8 mouse cellular contexts compared by ENCODE assay signal in genomic region chr11:69682840-69683533, GRCm38 (mm10). TPM values are rescaled to one million over a fixed set of nuclear protein-coding genes. Genes with fewer than 3 reads are reported as not detected.
DNase-seq lines count a peak whose midpoint lies in the region; ATAC-seq and TF ChIP-seq lines count a peak whose summit lies in the region.

No protein-coding gene starts in this region.

- DNase-seq in 3T3-L1 (ENCODE audit: low read depth, low spot score) (peak; percentile 93), liver (peak; percentile 90)
- DNase-seq in adrenal gland, postnatal 25 days: peak; percentile 84
- peak; percentile 95 for DNase-seq in heart, embryonic 10.5 days (ENCODE audit: low spot score)
- peak; percentile 88 to 96 for DNase-seq in spleen, postnatal 4 days (ENCODE audit: low spot score in 2 of 2)

- H3K4me1 ChIP-seq in embryonic facial prominence, embryonic 15.5 days: peaks cover 64% of the 10 kb centered on the region
- H3K4me1 ChIP-seq in heart, embryonic 10.5 days: peaks cover 37% of the 10 kb centered on the region
- H3K4me1 ChIP-seq in kidney, embryonic 15.5 days: peaks cover 54% of the 10 kb centered on the region

- peak overlapping the region; percentile 85 for H3K4me2 ChIP-seq in embryonic facial prominence, embryonic 15.5 days (replicated peaks)
- H3K4me2 ChIP-seq in kidney, embryonic 15.5 days: peak overlapping the region; percentile 91
- H3K4me2 ChIP-seq in myocyte (ENCODE audit: low read depth): peak overlapping the region; percentile 88

- peak overlapping the region; percentile 80 for H3K4me3 ChIP-seq in embryonic facial prominence, embryonic 15.5 days (replicated peaks)
- peak overlapping the region; percentile 90; the same call in 1 of the 2 replicates for H3K4me3 ChIP-seq in heart, embryonic 10.5 days
- peak overlapping the region; percentile 88 for H3K4me3 ChIP-seq in kidney, embryonic 15.5 days (replicated peaks)
- H3K4me3 ChIP-seq in myocyte: peak overlapping the region; percentile 83

- H3K9ac ChIP-seq in embryonic facial prominence, embryonic 15.5 days: peak overlapping the region; percentile 23; the same call in 1 of the 2 replicates
- H3K9ac ChIP-seq in kidney, embryonic 15.5 days: peak overlapping the region; percentile 25; the same call in 1 of the 2 replicates

- TF ChIP-seq POLR2A in myocyte (IDR thresholded peaks at IDR 0.05; ENCODE audit: insufficient read length, low read depth): no peak

- no peak overlapping the region for H3ac ChIP-seq in myocyte (ENCODE audit: control insufficient read depth, insufficient read length)

- H3K27me3 ChIP-seq in embryonic facial prominence, embryonic 15.5 days: no peaks in the 10 kb centered on the region
- peaks cover 23% of the 10 kb centered on the region for H3K27me3 ChIP-seq in heart, embryonic 10.5 days (ENCODE audit: insufficient read depth, poor library complexity, severe bottlenecking)
- no peaks in the 10 kb centered on the region for H3K27me3 ChIP-seq in kidney, embryonic 15.5 days
- no peaks in the 10 kb centered on the region for H3K27me3 ChIP-seq in myocyte (ENCODE audit: control insufficient read depth, insufficient read depth, insufficient read length)

- H3K79me2 ChIP-seq in myocyte (ENCODE audit: control insufficient read depth, insufficient read depth): peaks cover 28% of the 10 kb centered on the region

- H3K36me3 ChIP-seq in embryonic facial prominence, embryonic 15.5 days: peaks cover 10% of the 10 kb centered on the region
- peaks cover 26% of the 10 kb centered on the region for H3K36me3 ChIP-seq in heart, embryonic 10.5 days
- peaks cover 24% of the 10 kb centered on the region for H3K36me3 ChIP-seq in kidney, embryonic 15.5 days
- peaks cover 10% of the 10 kb centered on the region for H3K36me3 ChIP-seq in myocyte (ENCODE audit: control insufficient read depth, insufficient read depth)

- WGBS in embryonic facial prominence, embryonic 15.5 days: 7% methylated on average over 12 of the region's 12 CpGs
- WGBS in heart, embryonic 10.5 days: 29% methylated on average over 12 of the region's 12 CpGs
- 24% methylated on average over 12 of the region's 12 CpGs for WGBS in kidney, embryonic 15.5 days

- 0 out of 2 replicates have a peak, but pooled peaks have one; percentile 24 for ATAC-seq in embryonic facial prominence, embryonic 15.5 days (ENCODE audit: insufficient number of reproducible peaks, low FRiP score, low TSS enrichment, low read depth)
- ATAC-seq in kidney, embryonic 15.5 days (replicated peaks; ENCODE audit: low FRiP score): 0 out of 2 replicates have a peak, but pooled peaks have one; percentile 49

- H3K9me3 ChIP-seq in embryonic facial prominence, embryonic 15.5 days (replicated peaks): no peaks in the 10 kb centered on the region
- H3K9me3 ChIP-seq in heart, embryonic 10.5 days: no peaks in the 10 kb centered on the region
- no peaks in the 10 kb centered on the region for H3K9me3 ChIP-seq in kidney, embryonic 15.5 days (replicated peaks)

- H3K27ac ChIP-seq in embryonic facial prominence, embryonic 15.5 days (replicated peaks): peak overlapping the region; percentile 97
- H3K27ac ChIP-seq in heart, embryonic 10.5 days: peak overlapping the region; percentile 94
- peak overlapping the region; percentile 95 for H3K27ac ChIP-seq in kidney, embryonic 15.5 days

TF ChIP-seq in myocyte, 11 proteins besides CTCF, POLR2A, EP300 and RAD21:
- TF ChIP-seq SRF (IDR thresholded peaks at IDR 0.05; ENCODE audit: control insufficient read depth, insufficient read length, low read depth): no peak
- TF ChIP-seq MAX (IDR thresholded peaks at IDR 0.05; ENCODE audit: low read depth): no peak
- TF ChIP-seq MYOG (IDR thresholded peaks at IDR 0.05; ENCODE audit: control insufficient read depth in 1 of 3, insufficient read depth in 1 of 3, insufficient read length in 2 of 3, low read depth in 2 of 3): no peak
- TF ChIP-seq E2F4 (IDR thresholded peaks at IDR 0.05; ENCODE audit: insufficient read depth): no peak
- TF ChIP-seq POLR2AphosphoS2 (IDR thresholded peaks at IDR 0.05; ENCODE audit: insufficient read length, low read depth): no peak
- no peak for TF ChIP-seq REST (IDR thresholded peaks at IDR 0.05; ENCODE audit: insufficient read depth, insufficient read length)
- no peak for TF ChIP-seq TCF12 (IDR thresholded peaks at IDR 0.05; ENCODE audit: insufficient read depth, poor library complexity, severe bottlenecking)
- no peak for TF ChIP-seq MYOD1 (IDR thresholded peaks at IDR 0.05; ENCODE audit: control insufficient read depth in 1 of 3, insufficient read length in 2 of 3, low read depth in 2 of 3)
- no peak for TF ChIP-seq USF1 (IDR thresholded peaks at IDR 0.05; ENCODE audit: low read depth)

RNA-seq across cellular contexts. Expression of gene Senp3, which starts 1.1 kb away (rescaled TPM):
- total RNA-seq in adrenal gland, postnatal 25 days (2021): 91.6 and 91.8 TPM in 2 replicates
- 83.7 and 90.5 TPM in 2 replicates for polyA plus RNA-seq in embryonic facial prominence, embryonic 15.5 days (2015; fragmentation: Nextera tagmentation; extraction: Ambion mirVana)
- polyA plus RNA-seq in heart, embryonic 10.5 days (2016; fragmentation: Nextera tagmentation; extraction: Ambion mirVana): 95.3 and 108 TPM in 2 replicates
- 91.6 and 95.2 TPM in 2 replicates for polyA plus RNA-seq in kidney, embryonic 15.5 days (2015; fragmentation: Nextera tagmentation; extraction: Ambion mirVana)
- 70.5 TPM for polyA plus RNA-seq in myocyte (2012; fragmentation: generic; extraction: Trizol)

RNA-seq across cellular contexts. Expression of gene Tnfsf13, which starts 2.6 kb away (rescaled TPM):
- total RNA-seq in adrenal gland, postnatal 25 days (2021): 3.8 and 4.1 TPM in 2 replicates
- polyA plus RNA-seq in embryonic facial prominence, embryonic 15.5 days (2015; fragmentation: Nextera tagmentation; extraction: Ambion mirVana): 1.0 and 1.1 TPM in 2 replicates
- polyA plus RNA-seq in heart, embryonic 10.5 days (2016; fragmentation: Nextera tagmentation; extraction: Ambion mirVana): 0.25 TPM in 1 of 2 replicates, not detected in the other
- polyA plus RNA-seq in kidney, embryonic 15.5 days (2015; fragmentation: Nextera tagmentation; extraction: Ambion mirVana): 0.45 and 0.53 TPM in 2 replicates
- 0.07 TPM for polyA plus RNA-seq in myocyte (2012; fragmentation: generic; extraction: Trizol)

RNA-seq across cellular contexts. Expression of gene Eif4a1, which starts 10.8 kb away (rescaled TPM):
- total RNA-seq in adrenal gland, postnatal 25 days (2021): 624 and 654 TPM in 2 replicates
- 447 and 512 TPM in 2 replicates for polyA plus RNA-seq in embryonic facial prominence, embryonic 15.5 days (2015; fragmentation: Nextera tagmentation; extraction: Ambion mirVana)
- polyA plus RNA-seq in heart, embryonic 10.5 days (2016; fragmentation: Nextera tagmentation; extraction: Ambion mirVana): 481 and 586 TPM in 2 replicates
- 586 and 589 TPM in 2 replicates for polyA plus RNA-seq in kidney, embryonic 15.5 days (2015; fragmentation: Nextera tagmentation; extraction: Ambion mirVana)
- polyA plus RNA-seq in myocyte (2012; fragmentation: generic; extraction: Trizol): 553 TPM

RNA-seq across cellular contexts. Expression of gene Tnfsf12, which starts 12.7 kb away (rescaled TPM):
- total RNA-seq in adrenal gland, postnatal 25 days (2021): 16.6 and 25.6 TPM in 2 replicates
- polyA plus RNA-seq in embryonic facial prominence, embryonic 15.5 days (2015; fragmentation: Nextera tagmentation; extraction: Ambion mirVana): 11.9 and 13.3 TPM in 2 replicates
- polyA plus RNA-seq in heart, embryonic 10.5 days (2016; fragmentation: Nextera tagmentation; extraction: Ambion mirVana): 3.0 and 4.7 TPM in 2 replicates
- 9.1 and 11.1 TPM in 2 replicates for polyA plus RNA-seq in kidney, embryonic 15.5 days (2015; fragmentation: Nextera tagmentation; extraction: Ambion mirVana)
- 5.5 TPM for polyA plus RNA-seq in myocyte (2012; fragmentation: generic; extraction: Trizol)

RNA-seq across cellular contexts. Expression of gene Tnfsfm13, which starts 12.9 kb away (rescaled TPM):
- total RNA-seq in adrenal gland, postnatal 25 days (2021): 3.8 and 4.6 TPM in 2 replicates
- polyA plus RNA-seq in embryonic facial prominence, embryonic 15.5 days (2015; fragmentation: Nextera tagmentation; extraction: Ambion mirVana): 4.0 and 6.0 TPM in 2 replicates
- polyA plus RNA-seq in heart, embryonic 10.5 days (2016; fragmentation: Nextera tagmentation; extraction: Ambion mirVana): 1.8 and 2.2 TPM in 2 replicates
- 4.5 and 7.0 TPM in 2 replicates for polyA plus RNA-seq in kidney, embryonic 15.5 days (2015; fragmentation: Nextera tagmentation; extraction: Ambion mirVana)
- polyA plus RNA-seq in myocyte (2012; fragmentation: generic; extraction: Trizol): 1.6 TPM

Comparison
In these comparisons a context has a peak if more than half of its experiments do, and no peak if none do; other contexts are left out.
1. Peak in every context shown above with its lines: DNase-seq, ATAC-seq, H3K4me3 ChIP-seq and H3K27ac ChIP-seq.